Mouse (Mus musculus): ENCODE measurements at regions not wholly inside any gene's neighbourhood (a gene's known extent, or its start where the extent isn't known, plus 50 kb on each side); places are given as distances from the start of the nearest gene placed in this dataset.
"Not testable (repeated sequence)": the region's sequence is repeated elsewhere in the genome, so short reads cannot be mapped to it uniquely, and the experiment has no call there.

DNA sequence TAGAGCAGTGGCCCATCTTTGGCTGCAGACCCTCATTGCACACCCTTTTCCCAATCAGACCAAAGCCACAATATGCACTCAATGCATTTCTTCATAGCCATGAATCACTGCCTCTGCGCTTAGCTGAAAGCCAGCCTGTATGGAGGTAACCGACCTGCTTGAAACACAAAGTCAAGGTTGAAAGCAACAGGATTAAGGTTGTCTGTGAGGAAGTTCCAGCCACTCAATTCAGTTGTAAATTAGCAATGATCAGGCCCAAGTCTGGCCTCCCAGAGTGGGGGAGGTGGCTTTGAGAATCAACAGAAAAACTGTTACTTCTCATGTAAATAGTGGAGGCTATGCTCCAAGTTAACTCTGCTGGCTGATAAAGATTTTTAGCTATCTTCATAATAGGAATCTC lies 1008.9 kb downstream of the 4930447A16Rik start:
- H3K4me1 ChIP-seq (ENCODE audit: control insufficient read depth, insufficient read depth, low read length); H3K4me3 ChIP-seq (ENCODE audit: low read length); H3K9ac ChIP-seq (ENCODE audit: low read length); H3K9me3 ChIP-seq (replicated peaks; ENCODE audit: control insufficient read depth, low read length); H3K4me2 ChIP-seq (ENCODE audit: low read depth, low read length); ATAC-seq (replicated peaks; ENCODE audit: extremely low read depth, insufficient read depth, low FRiP score); H3K27me3 ChIP-seq (ENCODE audit: control insufficient read depth, insufficient read depth, low read length); H3K27ac ChIP-seq (ENCODE audit: low read length); H3K36me3 ChIP-seq (ENCODE audit: control insufficient read depth, insufficient read depth): not testable (repeated sequence)
- 91% methylated on average over 2 of the region's 2 CpGs for WGBS
